Mouse (Mus musculus) brain, embryonic 14.5 days (tissue): ENCODE results near the gene Tbl1x.

Experiments
- CTCF ChIP-seq: fragments of 200-500 bp; IDR thresholded peaks from 2 replicates; pipeline ENCODE4 v1.5.1; 2012; ENCODE audit warnings: inconsistent platforms, mild to moderate bottlenecking, moderate library complexity, borderline replicate concordance; ENCODE audit not compliant: insufficient read depth, insufficient read length; ENCODE audit errors: extremely low read depth
- POLR2A ChIP-seq: fragments of 200-500 bp; IDR thresholded peaks from 2 replicates; pipeline ENCODE4 v1.6.1; 2012; ENCODE audit warnings: mild to moderate bottlenecking, inconsistent platforms, borderline replicate concordance; ENCODE audit not compliant: poor library complexity, insufficient read depth, insufficient read length, severe bottlenecking; ENCODE audit errors: extremely low read depth

DNA sequence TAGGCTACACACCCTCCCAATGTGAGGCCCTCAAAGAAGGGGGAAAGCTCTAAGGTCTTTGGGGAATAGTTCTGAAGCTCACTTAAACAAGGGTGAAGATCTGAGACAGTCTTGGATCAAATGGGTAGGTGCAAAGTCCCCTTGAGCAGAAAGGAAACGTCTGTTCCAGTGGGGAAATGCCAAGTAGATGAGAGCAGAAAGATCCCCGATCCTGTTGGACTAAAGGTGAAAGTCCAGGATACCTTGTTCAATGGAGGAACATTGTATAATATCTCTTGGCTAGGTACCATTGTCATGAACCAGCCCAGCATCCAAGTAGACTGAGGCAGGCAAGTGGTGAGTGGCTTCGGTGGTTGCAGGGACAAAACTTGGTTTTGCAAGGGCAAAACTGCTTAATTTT is 152.5 kb downstream of the Tbl1x start:
- TF ChIP-seq CTCF, result no peak
- TF ChIP-seq POLR2A, result no peak
